Comparison of ENCODE assay signal across 18 mouse cellular contexts in the genomic region with DNA sequence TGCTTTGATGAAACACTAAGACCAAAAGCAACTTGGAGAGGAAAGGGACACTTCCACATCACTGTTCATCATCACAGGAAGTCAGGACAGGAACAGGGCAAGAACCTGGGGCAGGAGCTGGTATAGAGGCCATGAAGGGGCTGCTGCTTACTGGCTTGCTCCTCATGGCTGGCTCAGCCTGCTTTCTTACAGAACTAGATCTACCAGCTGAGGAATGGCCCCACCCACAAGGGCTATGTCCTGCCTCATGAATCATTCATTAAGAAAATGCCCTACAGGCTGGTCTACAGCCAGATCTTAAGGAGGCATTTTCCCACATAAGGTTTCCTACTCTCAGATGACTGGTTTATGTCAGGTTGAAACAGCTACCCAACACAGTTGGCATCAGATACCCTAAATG.
DNase-seq lines count a peak whose midpoint lies in the region; ATAC-seq and TF ChIP-seq lines count a peak whose summit lies in the region.
"Had no signal": no experiment of that assay in that cellular context is flagged by ENCODE, and none has a peak within 500 bp of the region (broad histone marks: within the 10 kb centered on the region; RNA-seq: fewer than 3 reads in every experiment).

No protein-coding gene starts in this region.

- H3K9ac ChIP-seq in embryonic facial prominence, embryonic 14.5 days (ENCODE audit: low read depth, low read length) = no peak overlapping the region
- no peak overlapping the region for H3K9ac ChIP-seq in kidney, postnatal 0 days (ENCODE audit: low read depth, low read length)
- H3K9ac ChIP-seq in liver, postnatal 0 days (replicated peaks) = no peak overlapping the region
- H3K9ac ChIP-seq: embryonic facial prominence, embryonic 12.5 days; forebrain, postnatal 0 days; liver, embryonic 13.5 days had no signal

- H3K4me2 ChIP-seq in embryonic facial prominence, embryonic 14.5 days (ENCODE audit: low read depth, low read length) = no peak overlapping the region
- H3K4me2 ChIP-seq in kidney, postnatal 0 days (ENCODE audit: low read length) = no peak overlapping the region
- no peak overlapping the region for H3K4me2 ChIP-seq in liver, postnatal 0 days (ENCODE audit: low read depth, low read length)
- H3K4me2 ChIP-seq: embryonic facial prominence, embryonic 12.5 days; liver, embryonic 13.5 days had no signal

- TF ChIP-seq CTCF in kidney, postnatal 0 days (IDR thresholded peaks at IDR 0.05; ENCODE audit: low read depth) = no peak
- no peak for TF ChIP-seq CTCF in liver, postnatal 0 days (IDR thresholded peaks at IDR 0.05; ENCODE audit: low read depth)

- H3K27ac ChIP-seq in embryonic facial prominence, embryonic 14.5 days (replicated peaks; ENCODE audit: low read depth, low read length) = no peak overlapping the region
- no peak overlapping the region for H3K27ac ChIP-seq in embryonic facial prominence, embryonic 10.5 days (replicated peaks)
- H3K27ac ChIP-seq in kidney, postnatal 0 days = no peak overlapping the region
- H3K27ac ChIP-seq in liver, postnatal 0 days (ENCODE audit: low read depth) = no peak overlapping the region
- H3K27ac ChIP-seq: embryonic facial prominence, embryonic 12.5 days; liver, embryonic 13.5 days had no signal

- ATAC-seq in embryonic facial prominence, embryonic 14.5 days (ENCODE audit: low read depth) = no peak
- ATAC-seq in kidney, postnatal 0 days (replicated peaks; ENCODE audit: low FRiP score, low read depth) = peak; percentile 52
- ATAC-seq in liver, postnatal 0 days = no peak
- ATAC-seq: forebrain, postnatal 0 days had no signal

- no peaks in the 10 kb centered on the region for H3K27me3 ChIP-seq in embryonic facial prominence, embryonic 14.5 days (replicated peaks; ENCODE audit: control insufficient read depth, insufficient read depth, low read length)
- H3K27me3 ChIP-seq in embryonic facial prominence, embryonic 10.5 days (replicated peaks; ENCODE audit: low read depth, poor library complexity, severe bottlenecking) = no peaks in the 10 kb centered on the region
- no peaks in the 10 kb centered on the region for H3K27me3 ChIP-seq in kidney, postnatal 0 days (ENCODE audit: insufficient read depth, low read length)
- no peaks in the 10 kb centered on the region for H3K27me3 ChIP-seq in liver, postnatal 0 days (ENCODE audit: insufficient read depth, low read length)
- H3K27me3 ChIP-seq: embryonic facial prominence, embryonic 12.5 days; liver, embryonic 13.5 days had no signal

- DNase-seq in embryonic facial prominence, embryonic 14.5 days (ENCODE audit: low spot score) = peak; percentile 44
- no peak for DNase-seq in embryonic facial prominence, embryonic 10.5 days (ENCODE audit: low spot score)
- DNase-seq in urinary bladder, postnatal 25 days (ENCODE audit: low spot score) = peak; percentile 16
- DNase-seq in urinary bladder, postnatal 4 days (ENCODE audit: low spot score in 2 of 2) = no peak
- peak; percentile 31 for DNase-seq in kidney, postnatal 0 days (ENCODE audit: low spot score)
- no peak for DNase-seq in layer of hippocampus, adult 9-10 months (ENCODE audit: low spot score)
- no peak for DNase-seq in liver, postnatal 0 days
- DNase-seq in frontal cortex, postnatal 25 days (ENCODE audit: low spot score in 2 of 2) = no peak
- DNase-seq: cerebellum, adult 8-10 months; forebrain, postnatal 0 days; heart, adult 18-20 months; heart, postnatal 14 days; left cerebral cortex, postnatal 4 days; liver, embryonic 13.5 days; right cerebral cortex, postnatal 25 days; thymus, postnatal 25 days had no signal

- TF ChIP-seq EP300 in liver, postnatal 0 days (IDR thresholded peaks at IDR 0.05; ENCODE audit: low read depth) = no peak

- H3K36me3 ChIP-seq in embryonic facial prominence, embryonic 14.5 days (ENCODE audit: control insufficient read depth, insufficient read depth, low read length) = peaks cover 47% of the 10 kb centered on the region
- H3K36me3 ChIP-seq in embryonic facial prominence, embryonic 10.5 days (replicated peaks) = peaks cover 46% of the 10 kb centered on the region
- 0 out of 2 replicates have a peak, but pooled peaks cover 10% of the 10 kb centered on the region for H3K36me3 ChIP-seq in kidney, postnatal 0 days (ENCODE audit: insufficient read depth, low read length)
- H3K36me3 ChIP-seq in liver, postnatal 0 days (replicated peaks; ENCODE audit: insufficient read depth, low read length) = 0 out of 2 replicates have a peak, but pooled peaks cover 3% of the 10 kb centered on the region
- H3K36me3 ChIP-seq: liver, embryonic 13.5 days had no signal

- no peaks in the 10 kb centered on the region for H3K4me1 ChIP-seq in embryonic facial prominence, embryonic 14.5 days (ENCODE audit: control insufficient read depth, insufficient read depth, low read length)
- 0 out of 2 replicates have a peak, but pooled peaks cover 4% of the 10 kb centered on the region for H3K4me1 ChIP-seq in embryonic facial prominence, embryonic 10.5 days
- H3K4me1 ChIP-seq in kidney, postnatal 0 days (replicated peaks; ENCODE audit: insufficient read depth, low read length) = no peaks in the 10 kb centered on the region
- H3K4me1 ChIP-seq in liver, postnatal 0 days (ENCODE audit: insufficient read depth) = no peaks in the 10 kb centered on the region
- H3K4me1 ChIP-seq: embryonic facial prominence, embryonic 12.5 days; liver, embryonic 13.5 days had no signal

- H3K4me3 ChIP-seq in embryonic facial prominence, embryonic 14.5 days (ENCODE audit: low read depth, low read length) = no peak overlapping the region
- no peak overlapping the region for H3K4me3 ChIP-seq in embryonic facial prominence, embryonic 10.5 days
- H3K4me3 ChIP-seq in kidney, postnatal 0 days (replicated peaks; ENCODE audit: low read depth, low read length) = no peak overlapping the region
- no peak overlapping the region for H3K4me3 ChIP-seq in liver, postnatal 0 days (ENCODE audit: low read depth, low read length)
- H3K4me3 ChIP-seq: embryonic facial prominence, embryonic 12.5 days; liver, embryonic 13.5 days; megakaryocyte, embryonic 14.5 days had no signal

- H3K9me3 ChIP-seq in embryonic facial prominence, embryonic 14.5 days (ENCODE audit: control insufficient read depth, low read length) = no peaks in the 10 kb centered on the region
- no peaks in the 10 kb centered on the region for H3K9me3 ChIP-seq in embryonic facial prominence, embryonic 10.5 days
- H3K9me3 ChIP-seq in kidney, postnatal 0 days (replicated peaks; ENCODE audit: low read length) = no peaks in the 10 kb centered on the region
- no peaks in the 10 kb centered on the region for H3K9me3 ChIP-seq in liver, postnatal 0 days (ENCODE audit: low read length)
- H3K9me3 ChIP-seq: embryonic facial prominence, embryonic 12.5 days; liver, embryonic 13.5 days; megakaryocyte, embryonic 14.5 days had no signal

Comparison
In these comparisons a context has a peak if more than half of its experiments do, and no peak if none do; other contexts are left out.
1. DNase-seq: peak in embryonic facial prominence, embryonic 14.5 days (single experiment), urinary bladder, postnatal 25 days (single experiment) and kidney, postnatal 0 days (single experiment); none in embryonic facial prominence, embryonic 10.5 days (single experiment), urinary bladder, postnatal 4 days (0 of 2), layer of hippocampus, adult 9-10 months (single experiment), liver, postnatal 0 days (single experiment) and frontal cortex, postnatal 25 days (0 of 2).